Mouse (Mus musculus): ENCODE data around the gene Tnks2.
"Not testable (repeated sequence)": the region's sequence is repeated elsewhere in the genome, so short reads cannot be mapped to it uniquely, and the experiment has no call there.

Gene Tnks2

GRCm38 (mm10) chr19:36833788-36834531 lies at the start of gene Tnks2:
Tnks2 (plus strand) TSS chr19:36834232.
- peak; percentile 98 for DNase-seq

GRCm38 (mm10) chr19:36789873-36790733 lies 43.9 kb upstream of the Tnks2 start:
- DNase-seq = no peak

GRCm38 (mm10) chr19:36792589-36792988 lies 41.4 kb upstream of the Tnks2 start:
- no peak for DNase-seq

- DNase-seq = no peak
These were observed 40.6 kb upstream of the Tnks2 start for GRCm38 (mm10) chr19:36793450-36793849.

GRCm38 (mm10) chr19:36794008-36794407 lies 40.0 kb upstream of the Tnks2 start:
- no peak for DNase-seq

GRCm38 (mm10) chr19:36795277-36795676 lies 38.8 kb upstream of the Tnks2 start:
- no peak for DNase-seq

- no peak for DNase-seq
These were observed 37.1 kb upstream of the Tnks2 start for GRCm38 (mm10) chr19:36796931-36797330.

- no peak for DNase-seq
These were observed 33.7 kb upstream of the Tnks2 start for GRCm38 (mm10) chr19:36800288-36800687.

GRCm38 (mm10) chr19:36801856-36802641 lies 32.0 kb upstream of the Tnks2 start:
- DNase-seq = no peak

GRCm38 (mm10) chr19:36803403-36803802 lies 30.6 kb upstream of the Tnks2 start:
- no peak for DNase-seq

- no peak for DNase-seq
These were observed 27.2 kb upstream of the Tnks2 start for GRCm38 (mm10) chr19:36806842-36807241.

- DNase-seq = no peak
These were observed 25.5 kb upstream of the Tnks2 start for GRCm38 (mm10) chr19:36808426-36809105.

- DNase-seq = no peak
These were observed 24.4 kb upstream of the Tnks2 start for GRCm38 (mm10) chr19:36809476-36810168.

- DNase-seq = no peak
These were observed 22.0 kb upstream of the Tnks2 start for GRCm38 (mm10) chr19:36812011-36812410.

- DNase-seq = no peak
These were observed 18.4 kb upstream of the Tnks2 start for GRCm38 (mm10) chr19:36815396-36816271.

- no peak for DNase-seq
These were observed 15.7 kb upstream of the Tnks2 start for GRCm38 (mm10) chr19:36818141-36818885.

- no peak for DNase-seq
These were observed 14.8 kb upstream of the Tnks2 start for GRCm38 (mm10) chr19:36819199-36819598.

- DNase-seq = no peak
These were observed 13.6 kb upstream of the Tnks2 start for GRCm38 (mm10) chr19:36820469-36820868.

- DNase-seq = not testable (repeated sequence)
These were observed 12.7 kb upstream of the Tnks2 start for GRCm38 (mm10) chr19:36821301-36821700.

GRCm38 (mm10) chr19:36822701-36823100 lies 11.3 kb upstream of the Tnks2 start:
- no peak for DNase-seq

Measured in right cerebral cortex, postnatal 14 days (tissue).